Mouse (Mus musculus): ENCODE measurements at regions not wholly inside any gene's neighbourhood (a gene's known extent, or its start where the extent isn't known, plus 50 kb on each side); places are given as distances from the start of the nearest gene placed in this dataset.
"Not testable (repeated sequence)": the region's sequence is repeated elsewhere in the genome, so short reads cannot be mapped to it uniquely, and the experiment has no call there.

DNA sequence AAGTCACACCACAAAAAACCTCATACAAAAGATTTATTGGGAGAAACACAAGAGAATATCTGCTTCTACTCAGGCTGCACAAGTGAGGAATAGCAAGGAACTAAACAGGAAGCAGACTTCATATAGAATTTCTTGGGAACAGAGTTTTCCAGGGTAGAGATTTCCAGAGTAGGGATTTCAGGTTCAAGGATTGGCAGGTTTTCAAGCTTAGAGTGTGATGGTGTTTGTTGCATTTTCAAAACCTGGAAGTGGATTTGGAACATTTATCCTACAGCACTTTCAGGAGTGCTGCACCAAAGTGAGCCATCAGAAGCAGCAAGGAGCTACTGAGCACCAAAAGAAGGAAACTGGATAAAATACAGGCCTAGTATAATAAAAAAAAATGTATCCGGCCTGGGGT is 152.7 kb downstream of the Teddm3 start:
- TF ChIP-seq CTCF (IDR thresholded peaks at IDR 0.05; ENCODE audit: extremely low read depth, insufficient read depth, insufficient read length, insufficient replicate concordance) (no peak), POLR2A (IDR thresholded peaks at IDR 0.05; ENCODE audit: low read depth, low read length) (no peak)
- no peak for DNase-seq (ENCODE audit: low read depth in 1 of 2, low spot score in 2 of 2)
- no peak overlapping the region for H3K27ac ChIP-seq (ENCODE audit: insufficient read depth, low read length)
- no peak overlapping the region for H3K4me3 ChIP-seq (ENCODE audit: extremely low read depth, insufficient read depth, insufficient read length)
- no peaks in the 10 kb centered on the region for H3K27me3 ChIP-seq (ENCODE audit: control insufficient read depth, insufficient read depth, low read length)
- WGBS, result 83% methylated on average over 1 of the region's 1 CpGs
- H3K36me3 ChIP-seq (ENCODE audit: control insufficient read depth, insufficient read depth, low read length), result no peaks in the 10 kb centered on the region
- no peaks in the 10 kb centered on the region for H3K4me1 ChIP-seq (ENCODE audit: control insufficient read depth, insufficient read depth, insufficient read length)

DNA sequence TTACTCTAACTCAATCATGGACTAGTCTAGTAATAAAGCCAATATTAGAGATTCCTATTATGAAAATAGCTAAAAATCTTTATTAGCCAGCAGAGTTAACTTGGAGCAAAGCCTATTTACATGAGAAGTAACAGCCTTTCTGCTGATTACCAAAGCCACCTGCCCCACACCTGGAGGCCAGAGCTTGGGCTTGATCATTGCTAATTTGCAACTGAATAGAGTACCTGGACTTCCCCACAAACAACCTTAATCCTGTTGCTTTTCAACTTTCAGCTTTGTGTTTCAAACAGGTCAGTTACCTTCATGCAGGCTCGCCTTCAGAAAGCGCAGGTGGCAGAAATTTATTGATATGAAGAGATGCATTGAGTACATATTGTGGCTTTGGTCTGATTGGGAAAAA is 163.3 kb downstream of the Teddm3 start:
- no peaks in the 10 kb centered on the region for H3K27me3 ChIP-seq (ENCODE audit: control insufficient read depth, insufficient read depth, low read length)
- H3K4me1 ChIP-seq (ENCODE audit: control insufficient read depth, insufficient read depth, insufficient read length), result no peaks in the 10 kb centered on the region
- H3K27ac ChIP-seq (ENCODE audit: insufficient read depth, low read length), result no peak overlapping the region
- no peak overlapping the region for H3K4me3 ChIP-seq (ENCODE audit: extremely low read depth, insufficient read depth, insufficient read length)
- H3K36me3 ChIP-seq (ENCODE audit: control insufficient read depth, insufficient read depth, low read length), result no peaks in the 10 kb centered on the region
- DNase-seq (ENCODE audit: low read depth in 1 of 2, low spot score in 2 of 2), result no peak
- no peak for TF ChIP-seq POLR2A (IDR thresholded peaks at IDR 0.05; ENCODE audit: low read depth, low read length)
- no peak for TF ChIP-seq CTCF (IDR thresholded peaks at IDR 0.05; ENCODE audit: extremely low read depth, insufficient read depth, insufficient read length, insufficient replicate concordance)
- 90% methylated on average over 2 of the region's 2 CpGs for WGBS

DNA sequence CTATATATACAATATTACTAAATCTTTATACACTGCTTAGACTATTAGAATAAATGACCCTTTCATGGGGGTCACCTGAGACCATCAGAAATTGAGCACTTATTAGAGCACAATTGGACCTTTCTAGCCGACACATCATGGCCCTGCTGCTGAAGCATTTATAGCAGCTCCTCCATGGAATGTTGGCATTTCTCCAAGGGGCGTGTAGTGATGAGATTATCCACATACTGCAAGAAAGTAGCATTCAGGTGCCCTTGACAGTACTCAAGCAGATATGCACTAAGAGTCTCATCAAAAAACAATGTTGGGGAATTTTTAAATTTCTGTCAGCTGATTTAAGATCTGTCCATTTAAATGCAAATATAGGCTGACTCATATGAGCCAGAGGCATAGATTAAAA is 178.4 kb downstream of the Teddm3 start:
- no peak for TF ChIP-seq POLR2A (IDR thresholded peaks at IDR 0.05; ENCODE audit: low read depth, low read length)
- no peak for TF ChIP-seq CTCF (IDR thresholded peaks at IDR 0.05; ENCODE audit: extremely low read depth, insufficient read depth, insufficient read length, insufficient replicate concordance)
- no peak overlapping the region for H3K4me3 ChIP-seq (ENCODE audit: extremely low read depth, insufficient read depth, insufficient read length)
- no peaks in the 10 kb centered on the region for H3K4me1 ChIP-seq (ENCODE audit: control insufficient read depth, insufficient read depth, insufficient read length)
- no peaks in the 10 kb centered on the region for H3K36me3 ChIP-seq (ENCODE audit: control insufficient read depth, insufficient read depth, low read length)
- H3K27ac ChIP-seq (ENCODE audit: insufficient read depth, low read length), result no peak overlapping the region
- no peak for DNase-seq (ENCODE audit: low read depth in 1 of 2, low spot score in 2 of 2)
- H3K27me3 ChIP-seq (ENCODE audit: control insufficient read depth, insufficient read depth, low read length), result no peaks in the 10 kb centered on the region
- 80% methylated on average over 2 of the region's 2 CpGs for WGBS

DNA sequence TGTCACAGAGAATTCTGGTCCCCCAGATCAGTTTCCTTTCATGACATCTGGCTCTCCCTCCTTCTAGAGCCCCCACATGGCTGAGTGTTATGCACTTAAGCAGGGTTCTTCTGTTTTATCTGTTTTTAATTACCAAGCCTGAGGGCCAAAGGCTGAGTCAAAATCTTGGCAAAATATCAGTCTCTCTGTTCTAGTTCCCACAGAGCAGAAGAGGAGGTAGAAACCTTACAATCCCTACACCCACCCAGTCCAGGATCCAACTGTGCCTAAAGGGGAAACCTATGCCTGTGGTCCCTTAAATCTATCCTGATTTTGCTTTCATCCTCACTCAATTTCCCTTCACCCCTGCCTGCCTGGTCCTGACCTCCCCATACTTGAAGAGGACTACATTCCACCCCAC is 181.4 kb downstream of the Teddm3 start:
- Histone ChIP-seq H3K27me3 (ENCODE audit: control insufficient read depth, insufficient read depth, low read length) (no peaks in the 10 kb centered on the region), H3K4me1 (ENCODE audit: control insufficient read depth, insufficient read depth, insufficient read length) (no peaks in the 10 kb centered on the region), H3K36me3 (ENCODE audit: control insufficient read depth, insufficient read depth, low read length) (no peaks in the 10 kb centered on the region), H3K4me3 (ENCODE audit: extremely low read depth, insufficient read depth, insufficient read length) (no peak overlapping the region), H3K27ac (ENCODE audit: insufficient read depth, low read length) (no peak overlapping the region)
- TF ChIP-seq CTCF (IDR thresholded peaks at IDR 0.05; ENCODE audit: extremely low read depth, insufficient read depth, insufficient read length, insufficient replicate concordance) (no peak), POLR2A (IDR thresholded peaks at IDR 0.05; ENCODE audit: low read depth, low read length) (no peak)
- no peak for DNase-seq (ENCODE audit: low read depth in 1 of 2, low spot score in 2 of 2)

DNA sequence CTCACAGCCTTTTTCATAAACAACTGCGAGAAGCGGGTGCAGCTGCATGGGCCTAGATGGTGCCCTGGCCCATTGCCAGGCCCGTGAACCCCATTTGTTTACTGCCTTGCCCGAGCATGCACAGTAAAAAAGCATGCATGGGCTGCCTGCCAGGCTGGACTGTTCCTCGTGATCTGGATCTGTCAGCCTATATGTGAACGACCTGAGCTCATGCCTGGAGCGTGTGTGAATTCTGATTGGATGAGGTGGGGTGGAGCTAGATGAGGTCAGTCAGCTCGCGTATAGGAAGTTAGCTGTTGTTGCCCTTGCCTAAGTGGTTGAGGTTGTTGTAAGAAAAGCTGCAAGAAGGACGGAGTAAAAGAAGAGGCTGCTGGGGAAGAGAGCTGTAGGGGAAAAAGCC is 194.9 kb downstream of the Teddm3 start:
- Histone ChIP-seq H3K4me3 (ENCODE audit: extremely low read depth, insufficient read depth, insufficient read length) (no peak overlapping the region), H3K4me1 (ENCODE audit: control insufficient read depth, insufficient read depth, insufficient read length) (no peaks in the 10 kb centered on the region), H3K27ac (ENCODE audit: insufficient read depth, low read length) (no peak overlapping the region), H3K36me3 (ENCODE audit: control insufficient read depth, insufficient read depth, low read length) (no peaks in the 10 kb centered on the region), H3K27me3 (ENCODE audit: control insufficient read depth, insufficient read depth, low read length) (no peaks in the 10 kb centered on the region)
- TF ChIP-seq POLR2A (IDR thresholded peaks at IDR 0.05; ENCODE audit: low read depth, low read length) (no peak), CTCF (IDR thresholded peaks at IDR 0.05; ENCODE audit: extremely low read depth, insufficient read depth, insufficient read length, insufficient replicate concordance) (no peak)
- WGBS, result 80% methylated on average over 10 of the region's 10 CpGs
- DNase-seq (ENCODE audit: low read depth in 1 of 2, low spot score in 2 of 2), result no peak

DNA sequence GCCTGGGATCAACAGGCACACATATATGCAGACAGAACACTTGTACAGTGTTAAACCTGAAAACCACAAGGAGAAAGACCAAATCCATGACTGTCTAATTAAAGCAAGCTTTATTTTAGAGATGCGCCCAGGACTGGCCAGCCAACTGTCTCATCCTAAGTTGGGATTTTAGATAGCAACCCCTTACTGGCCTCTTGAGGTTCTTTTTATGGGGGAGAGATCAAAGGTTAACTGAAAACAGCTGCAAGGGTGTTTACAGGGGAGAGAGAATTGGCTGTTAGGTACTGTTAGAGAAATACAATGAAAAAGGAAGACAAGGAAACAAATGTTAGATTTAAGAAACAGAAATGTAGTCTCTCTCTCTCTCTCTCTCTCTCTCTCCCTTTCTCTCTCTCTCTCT is 202.4 kb upstream of the Thpo start:
- Histone ChIP-seq H3K4me3 (ENCODE audit: extremely low read depth, insufficient read depth, insufficient read length) (no peak overlapping the region), H3K36me3 (ENCODE audit: control insufficient read depth, insufficient read depth, low read length) (no peaks in the 10 kb centered on the region), H3K27ac (ENCODE audit: insufficient read depth, low read length) (no peak overlapping the region), H3K27me3 (ENCODE audit: control insufficient read depth, insufficient read depth, low read length) (no peaks in the 10 kb centered on the region), H3K4me1 (ENCODE audit: control insufficient read depth, insufficient read depth, insufficient read length) (no peaks in the 10 kb centered on the region)
- no peak for TF ChIP-seq POLR2A (IDR thresholded peaks at IDR 0.05; ENCODE audit: low read depth, low read length)
- no peak for TF ChIP-seq CTCF (IDR thresholded peaks at IDR 0.05; ENCODE audit: extremely low read depth, insufficient read depth, insufficient read length, insufficient replicate concordance)
- WGBS, result 33% methylated on average over 1 of the region's 1 CpGs
- no peak for DNase-seq (ENCODE audit: low read depth in 1 of 2, low spot score in 2 of 2)

DNA sequence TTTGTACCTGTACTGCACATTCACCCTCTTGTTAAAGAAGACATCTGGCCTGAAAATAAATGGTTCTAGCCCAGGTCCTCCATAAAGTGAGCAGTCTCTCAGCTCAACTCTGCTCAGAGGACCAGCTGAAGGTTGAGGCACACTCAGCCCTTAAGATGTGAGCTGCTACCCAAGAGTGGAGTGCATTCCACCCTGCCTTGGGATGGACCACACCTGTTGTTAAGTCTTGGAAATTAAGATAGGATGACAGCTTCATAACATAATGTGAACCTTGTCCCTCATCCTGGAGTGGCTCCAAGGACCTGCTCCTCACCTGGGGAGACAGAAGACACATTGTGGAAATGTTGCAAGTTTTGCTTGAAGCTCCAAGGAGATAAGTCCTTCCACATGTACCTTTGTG is 200.5 kb upstream of the Thpo start:
- H3K27ac ChIP-seq (ENCODE audit: insufficient read depth, low read length); H3K4me1 ChIP-seq (ENCODE audit: control insufficient read depth, insufficient read depth, insufficient read length); DNase-seq (ENCODE audit: low read depth in 1 of 2, low spot score in 2 of 2); H3K27me3 ChIP-seq (ENCODE audit: control insufficient read depth, insufficient read depth, low read length); H3K4me3 ChIP-seq (ENCODE audit: extremely low read depth, insufficient read depth, insufficient read length); H3K36me3 ChIP-seq (ENCODE audit: control insufficient read depth, insufficient read depth, low read length): not testable (repeated sequence)

DNA sequence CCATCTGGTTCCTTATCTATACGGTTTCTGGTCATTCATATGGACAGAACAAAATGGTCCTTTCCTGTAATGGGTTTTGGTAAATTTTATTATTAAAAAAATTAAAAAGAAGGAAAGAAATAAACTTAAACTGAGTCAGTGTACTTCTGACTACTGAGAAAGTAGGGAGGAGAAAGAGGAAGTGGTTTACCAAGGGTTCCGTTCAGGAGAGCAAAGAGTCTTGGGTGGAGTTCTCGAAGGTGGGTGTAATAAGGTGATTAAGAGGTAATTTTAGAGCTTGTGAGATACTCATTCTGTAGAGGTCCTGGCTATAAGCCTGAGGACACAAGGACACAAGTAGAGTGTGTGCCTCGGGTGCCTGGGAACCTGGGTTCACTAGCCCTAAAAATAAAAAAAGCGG is 195.7 kb upstream of the Thpo start:
- not testable (repeated sequence) for DNase-seq (ENCODE audit: low read depth in 1 of 2, low spot score in 2 of 2); H3K4me1 ChIP-seq (ENCODE audit: control insufficient read depth, insufficient read depth, insufficient read length); H3K36me3 ChIP-seq (ENCODE audit: control insufficient read depth, insufficient read depth, low read length); H3K27me3 ChIP-seq (ENCODE audit: control insufficient read depth, insufficient read depth, low read length); H3K27ac ChIP-seq (ENCODE audit: insufficient read depth, low read length); H3K4me3 ChIP-seq (ENCODE audit: extremely low read depth, insufficient read depth, insufficient read length)
- WGBS, result 21% methylated on average over 5 of the region's 5 CpGs

DNA sequence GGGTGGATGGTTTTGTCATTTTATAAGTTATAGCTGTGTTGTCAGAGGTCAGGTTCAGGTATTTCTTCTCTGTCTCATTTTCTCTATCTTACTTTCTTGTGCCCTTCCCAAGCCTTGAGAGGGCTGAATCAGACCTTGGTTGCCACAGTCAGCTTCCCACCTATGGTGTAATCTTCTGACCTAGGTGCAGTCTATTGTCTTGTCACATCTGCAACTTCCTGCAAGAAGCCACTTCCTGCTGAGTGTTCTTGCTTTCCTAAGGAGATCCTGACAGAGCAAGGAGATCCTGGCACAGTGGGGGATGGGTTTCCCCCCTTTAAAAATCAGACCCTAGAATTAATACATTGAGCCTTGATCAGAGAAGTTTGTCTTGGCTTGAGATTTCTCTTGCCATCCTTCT is 191.5 kb upstream of the Thpo start:
- not testable (repeated sequence) for DNase-seq (ENCODE audit: low read depth in 1 of 2, low spot score in 2 of 2); H3K4me3 ChIP-seq (ENCODE audit: extremely low read depth, insufficient read depth, insufficient read length); H3K27ac ChIP-seq (ENCODE audit: insufficient read depth, low read length); H3K27me3 ChIP-seq (ENCODE audit: control insufficient read depth, insufficient read depth, low read length); H3K4me1 ChIP-seq (ENCODE audit: control insufficient read depth, insufficient read depth, insufficient read length); H3K36me3 ChIP-seq (ENCODE audit: control insufficient read depth, insufficient read depth, low read length)

DNA sequence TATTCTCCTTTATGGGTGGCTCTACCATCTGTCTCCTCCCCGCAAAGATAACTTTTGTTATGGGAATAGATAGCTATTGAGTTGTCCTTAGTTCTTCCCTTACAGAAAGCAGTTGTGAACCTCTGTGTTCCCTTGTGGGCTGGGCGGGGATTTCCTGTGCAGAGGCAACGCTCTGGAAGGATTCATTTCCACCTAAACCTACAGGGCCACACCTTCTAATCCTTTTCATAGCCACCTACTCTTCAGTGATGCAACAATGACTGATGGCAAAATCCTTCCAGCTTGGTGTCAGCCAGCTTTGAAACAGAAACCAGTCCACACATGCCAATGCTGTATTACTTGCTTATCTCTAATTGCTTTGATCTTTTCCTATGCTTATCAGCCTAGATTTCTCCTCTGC is 176.6 kb upstream of the Thpo start:
- not testable (repeated sequence) for H3K36me3 ChIP-seq (ENCODE audit: control insufficient read depth, insufficient read depth, low read length); DNase-seq (ENCODE audit: low read depth in 1 of 2, low spot score in 2 of 2); H3K27ac ChIP-seq (ENCODE audit: insufficient read depth, low read length); H3K4me3 ChIP-seq (ENCODE audit: extremely low read depth, insufficient read depth, insufficient read length); H3K4me1 ChIP-seq (ENCODE audit: control insufficient read depth, insufficient read depth, insufficient read length); H3K27me3 ChIP-seq (ENCODE audit: control insufficient read depth, insufficient read depth, low read length)
- WGBS, result 67% methylated on average over 3 of the region's 3 CpGs
